ENCODE assay signal across 8 mouse cellular contexts in genomic region chr10:53812597-53813243, GRCm38 (mm10).
DNase-seq lines count a peak whose midpoint lies in the region; ATAC-seq lines count a peak whose summit lies in the region.

No protein-coding gene starts in this region.

- H3K27ac ChIP-seq in heart, embryonic 13.5 days (replicated peaks) = no peak overlapping the region

- H3K27me3 ChIP-seq in heart, embryonic 13.5 days (replicated peaks) = no peaks in the 10 kb centered on the region

- H3K9me3 ChIP-seq in heart, embryonic 13.5 days = no peaks in the 10 kb centered on the region

- no peak overlapping the region for H3K9ac ChIP-seq in heart, embryonic 13.5 days

- peak overlapping the region; percentile 7; the same call in 1 of the 2 replicates for H3K4me2 ChIP-seq in heart, embryonic 13.5 days

- no peak for DNase-seq in heart, postnatal 25 days (ENCODE audit: low spot score)
- DNase-seq in c-Kit-negative CD71-positive TER-119-positive erythroid progenitor cells, embryonic 14.5 days (ENCODE audit: low read depth, low spot score) = peak; percentile 1
- DNase-seq in layer of hippocampus, postnatal 36 days = no peak
- no peak for DNase-seq in ovary, postnatal 10 days (ENCODE audit: low spot score)
- no peak for DNase-seq in right cerebral cortex, postnatal 4 days

- no peak for ATAC-seq in heart, embryonic 13.5 days (ENCODE audit: extremely low read depth, insufficient number of reproducible peaks, low FRiP score, low TSS enrichment)
- peak; percentile 64 for ATAC-seq in CD4-positive, CD25-positive, alpha-beta regulatory T cell, adult 4 months
- peak; percentile 62 for ATAC-seq in megakaryocyte, adult 5-6 weeks (ENCODE audit: poor library complexity, severe bottlenecking)

- intact Hi-C loops in heart, postnatal 25 days (cut with DNase I) = no loop called here

- H3K36me3 ChIP-seq in heart, embryonic 13.5 days = no peaks in the 10 kb centered on the region

- H3K4me1 ChIP-seq in heart, embryonic 13.5 days = no peaks in the 10 kb centered on the region

- 27% methylated on average over 7 of the region's 7 CpGs for WGBS in heart, embryonic 13.5 days

- no peak overlapping the region for H3K4me3 ChIP-seq in heart, embryonic 13.5 days
